Mouse (Mus musculus): ENCODE data around the gene Nuf2. TPM values are rescaled to one million over a fixed set of nuclear protein-coding genes. Genes with fewer than 3 reads are reported as not detected.

Nuf2 gene
- 33.1 and 54.0 TPM in 2 replicates for polyA plus RNA-seq (2011; ENCODE audit: insufficient read length, low read depth, missing spikeins)

DNA sequence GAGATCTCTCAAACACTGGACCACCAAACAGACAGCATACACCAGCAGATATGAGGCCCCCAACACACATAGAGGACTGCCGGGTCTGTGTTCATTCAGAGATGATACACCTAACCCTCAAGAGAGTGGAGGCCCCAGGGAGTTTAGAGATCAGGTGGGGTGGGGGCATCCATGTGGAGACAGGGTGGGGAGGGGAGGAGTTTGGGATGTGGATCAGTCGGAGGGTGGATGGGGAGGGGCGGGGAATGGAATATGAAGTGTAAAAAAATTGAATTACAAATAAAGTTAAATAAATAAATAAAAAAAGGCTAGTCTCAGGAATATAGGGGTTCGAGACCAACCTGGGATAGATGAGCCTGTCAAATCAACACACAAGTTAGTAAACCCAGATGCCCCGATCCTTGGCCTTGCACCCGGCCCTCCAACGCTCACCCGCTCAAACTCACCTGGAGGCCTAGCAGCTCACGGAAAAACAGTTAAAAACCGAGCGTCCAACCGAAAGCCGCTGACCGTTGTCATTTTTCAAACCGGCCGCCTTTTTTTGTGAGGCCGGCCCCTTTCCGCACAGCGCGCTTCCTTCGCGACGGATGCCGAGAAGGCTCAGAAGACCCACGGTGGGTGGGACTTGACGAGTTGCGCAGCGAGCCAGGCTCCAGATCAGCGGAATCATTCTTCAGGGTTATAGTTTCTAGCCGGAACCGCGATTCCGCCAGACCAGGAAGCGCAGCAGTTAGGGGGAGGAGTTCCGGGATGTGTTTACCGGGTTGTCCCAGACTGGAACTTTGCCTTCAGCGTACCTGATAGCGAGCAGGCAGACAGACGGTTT is at the start of gene Nuf2:
TSS of gene Nuf2 (minus strand) at position 589 of the 826 bp plus-strand sequence.
- Histone ChIP-seq H3K4me1 (ENCODE audit: control insufficient read depth, insufficient read depth, low read length) (peaks cover 12% of the 10 kb centered on the region; the same call in 1 of the 2 replicates), H3K27ac (ENCODE audit: insufficient read depth, low read length) (peak within 1 kb of the TSS; percentile 38; the same call in 1 of the 2 replicates), H3K4me3 (ENCODE audit: insufficient read depth, low read length) (peak within 1 kb of the TSS; percentile 70)
- TF ChIP-seq POLR2A (IDR thresholded peaks at IDR 0.05; ENCODE audit: low read depth, low read length), result peak; percentile 92
- TF ChIP-seq CTCF (IDR thresholded peaks at IDR 0.05; ENCODE audit: borderline replicate concordance, insufficient read depth, low read length), result no peak

DNA sequence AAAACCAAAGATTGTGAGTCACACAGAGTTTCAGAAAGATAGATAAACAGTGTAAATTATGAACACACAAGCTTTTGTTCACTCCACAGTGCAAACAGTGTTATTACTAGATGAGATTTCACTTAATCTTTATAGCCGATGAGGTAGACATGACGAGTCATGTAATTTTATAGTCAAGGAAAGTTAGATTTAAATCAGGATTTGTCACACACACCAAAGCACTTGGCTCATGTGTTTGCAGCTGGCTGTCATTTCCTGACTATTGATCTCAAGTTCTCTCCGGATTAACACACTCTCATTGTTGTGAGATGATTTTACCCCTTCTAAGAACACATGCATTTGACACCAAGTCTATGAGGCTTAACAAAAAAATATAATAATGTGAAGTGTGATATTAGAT is 48.3 kb upstream of the Nuf2 start:
- Histone ChIP-seq H3K4me3 (ENCODE audit: insufficient read depth, low read length) (no peak overlapping the region), H3K27ac (ENCODE audit: insufficient read depth, low read length) (no peak overlapping the region), H3K4me1 (ENCODE audit: control insufficient read depth, insufficient read depth, low read length) (no peaks in the 10 kb centered on the region)
- TF ChIP-seq CTCF (IDR thresholded peaks at IDR 0.05; ENCODE audit: borderline replicate concordance, insufficient read depth, low read length), result no peak
- TF ChIP-seq POLR2A (IDR thresholded peaks at IDR 0.05; ENCODE audit: low read depth, low read length), result no peak

DNA sequence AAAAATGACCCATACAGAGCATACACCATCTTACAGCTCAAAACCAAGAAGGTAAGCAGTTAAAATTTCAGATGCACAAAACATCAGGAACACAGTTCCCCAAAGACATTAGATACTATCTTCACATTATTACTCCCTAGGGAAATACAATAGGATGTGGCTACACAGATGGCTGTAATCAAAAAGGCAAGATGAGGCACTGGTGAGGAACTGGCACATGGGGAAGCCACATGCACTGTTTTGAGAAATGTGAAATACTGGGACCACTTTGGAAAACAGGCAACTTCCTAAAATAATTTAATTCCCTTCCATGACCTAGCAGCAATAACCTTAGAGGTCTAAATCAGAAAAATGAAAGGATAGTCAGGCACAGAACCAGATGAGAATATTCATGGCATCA is 42.9 kb upstream of the Nuf2 start:
- Histone ChIP-seq H3K4me1 (ENCODE audit: control insufficient read depth, insufficient read depth, low read length) (no peaks in the 10 kb centered on the region), H3K27ac (ENCODE audit: insufficient read depth, low read length) (no peak overlapping the region), H3K4me3 (ENCODE audit: insufficient read depth, low read length) (no peak overlapping the region)
- TF ChIP-seq CTCF (IDR thresholded peaks at IDR 0.05; ENCODE audit: borderline replicate concordance, insufficient read depth, low read length), result no peak
- no peak for TF ChIP-seq POLR2A (IDR thresholded peaks at IDR 0.05; ENCODE audit: low read depth, low read length)

DNA sequence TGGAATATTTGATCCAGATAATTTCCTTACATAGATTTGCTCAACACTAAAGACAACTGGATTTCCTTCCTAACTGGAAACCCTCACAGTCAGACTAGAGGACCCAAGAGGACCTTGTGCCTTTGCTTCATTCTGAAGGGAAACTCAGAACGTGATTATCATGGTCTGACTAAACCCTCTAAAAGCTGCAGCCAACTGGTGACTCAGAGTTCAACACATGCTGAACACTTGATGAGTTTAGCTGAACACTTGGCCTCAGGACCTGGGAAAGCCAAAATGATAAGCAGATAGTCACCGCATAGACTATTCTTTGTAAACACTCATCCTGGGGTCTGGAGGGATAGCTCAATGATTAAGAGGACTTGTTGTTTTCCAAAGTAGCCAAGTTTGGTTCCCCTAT is 24.4 kb upstream of the Nuf2 start:
- Histone ChIP-seq H3K4me3 (ENCODE audit: insufficient read depth, low read length) (no peak overlapping the region), H3K4me1 (ENCODE audit: control insufficient read depth, insufficient read depth, low read length) (peaks cover 5% of the 10 kb centered on the region; the same call in 1 of the 2 replicates), H3K27ac (ENCODE audit: insufficient read depth, low read length) (no peak overlapping the region)
- TF ChIP-seq POLR2A (IDR thresholded peaks at IDR 0.05; ENCODE audit: low read depth, low read length) (no peak), CTCF (IDR thresholded peaks at IDR 0.05; ENCODE audit: borderline replicate concordance, insufficient read depth, low read length) (no peak)

DNA sequence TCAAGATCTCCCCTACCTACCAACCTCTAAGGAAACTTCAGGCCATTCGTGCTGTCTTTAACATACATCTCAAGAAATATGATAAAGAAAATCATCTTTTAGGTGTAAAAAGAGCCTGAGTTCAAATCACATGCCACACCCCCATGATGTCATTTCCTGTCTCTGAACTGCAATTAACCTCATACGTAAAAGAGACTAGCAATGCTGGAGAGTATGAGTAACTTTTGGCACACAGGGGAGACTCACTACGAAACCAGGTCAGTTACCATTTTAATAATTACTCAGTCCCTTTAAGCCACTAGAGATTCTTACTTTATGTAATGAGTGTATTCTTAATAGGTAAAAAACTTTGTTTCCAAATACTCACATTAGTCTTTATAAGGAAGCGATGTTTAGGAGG is 23.8 kb upstream of the Nuf2 start:
- TF ChIP-seq POLR2A (IDR thresholded peaks at IDR 0.05; ENCODE audit: low read depth, low read length), result no peak
- no peak for TF ChIP-seq CTCF (IDR thresholded peaks at IDR 0.05; ENCODE audit: borderline replicate concordance, insufficient read depth, low read length)
- Histone ChIP-seq H3K4me1 (ENCODE audit: control insufficient read depth, insufficient read depth, low read length) (peaks cover 5% of the 10 kb centered on the region; the same call in 1 of the 2 replicates), H3K4me3 (ENCODE audit: insufficient read depth, low read length) (no peak overlapping the region), H3K27ac (ENCODE audit: insufficient read depth, low read length) (peak overlapping the region; percentile 50; the same call in 1 of the 2 replicates)

DNA sequence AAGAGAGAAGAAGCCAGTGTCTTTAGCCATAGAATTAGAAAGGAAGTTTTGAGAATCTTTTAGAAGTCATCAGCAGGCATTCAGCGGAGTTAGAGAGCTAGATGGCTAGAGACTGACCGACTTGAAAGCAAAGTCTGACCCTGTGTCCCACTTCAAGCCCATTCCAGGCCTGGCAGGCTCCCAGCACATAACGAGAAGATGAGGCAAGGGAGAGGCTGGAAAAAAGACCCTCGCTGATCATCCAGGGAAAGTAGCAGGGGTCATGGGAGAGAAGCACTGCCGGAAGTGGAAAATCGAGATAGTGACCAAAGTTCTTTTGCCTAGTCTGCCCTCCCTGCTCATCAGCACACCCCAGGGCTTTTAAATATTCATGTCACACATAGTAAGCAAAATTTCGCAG is 22.2 kb upstream of the Nuf2 start:
- no peak for TF ChIP-seq CTCF (IDR thresholded peaks at IDR 0.05; ENCODE audit: borderline replicate concordance, insufficient read depth, low read length)
- Histone ChIP-seq H3K27ac (ENCODE audit: insufficient read depth, low read length) (no peak overlapping the region), H3K4me3 (ENCODE audit: insufficient read depth, low read length) (no peak overlapping the region), H3K4me1 (ENCODE audit: control insufficient read depth, insufficient read depth, low read length) (peaks cover 5% of the 10 kb centered on the region; the same call in 1 of the 2 replicates)

DNA sequence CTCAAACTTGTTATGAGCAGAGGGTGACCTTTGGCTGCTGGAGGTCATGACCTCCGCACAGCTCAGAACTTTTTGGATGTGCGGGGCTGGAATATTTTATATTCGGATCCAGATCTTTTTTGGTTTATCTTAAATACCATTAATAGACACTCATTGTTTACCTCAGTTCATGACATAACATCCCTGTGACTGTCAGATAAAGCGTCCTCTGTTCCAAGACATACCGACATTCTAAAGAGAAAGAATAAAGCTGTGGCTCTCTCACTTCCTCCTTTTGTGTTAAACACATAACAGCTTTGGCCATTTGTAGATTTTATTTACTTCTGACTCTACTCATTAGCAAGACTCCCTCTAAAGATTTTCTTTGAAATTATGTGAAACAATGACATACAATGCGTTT is 9.2 kb upstream of the Nuf2 start:
- no peak overlapping the region for H3K4me3 ChIP-seq (ENCODE audit: insufficient read depth, low read length)
- TF ChIP-seq POLR2A (IDR thresholded peaks at IDR 0.05; ENCODE audit: low read depth, low read length) (no peak), CTCF (IDR thresholded peaks at IDR 0.05; ENCODE audit: borderline replicate concordance, insufficient read depth, low read length) (no peak)
- no peaks in the 10 kb centered on the region for H3K4me1 ChIP-seq (ENCODE audit: control insufficient read depth, insufficient read depth, low read length)
- no peak overlapping the region for H3K27ac ChIP-seq (ENCODE audit: insufficient read depth, low read length)

DNA sequence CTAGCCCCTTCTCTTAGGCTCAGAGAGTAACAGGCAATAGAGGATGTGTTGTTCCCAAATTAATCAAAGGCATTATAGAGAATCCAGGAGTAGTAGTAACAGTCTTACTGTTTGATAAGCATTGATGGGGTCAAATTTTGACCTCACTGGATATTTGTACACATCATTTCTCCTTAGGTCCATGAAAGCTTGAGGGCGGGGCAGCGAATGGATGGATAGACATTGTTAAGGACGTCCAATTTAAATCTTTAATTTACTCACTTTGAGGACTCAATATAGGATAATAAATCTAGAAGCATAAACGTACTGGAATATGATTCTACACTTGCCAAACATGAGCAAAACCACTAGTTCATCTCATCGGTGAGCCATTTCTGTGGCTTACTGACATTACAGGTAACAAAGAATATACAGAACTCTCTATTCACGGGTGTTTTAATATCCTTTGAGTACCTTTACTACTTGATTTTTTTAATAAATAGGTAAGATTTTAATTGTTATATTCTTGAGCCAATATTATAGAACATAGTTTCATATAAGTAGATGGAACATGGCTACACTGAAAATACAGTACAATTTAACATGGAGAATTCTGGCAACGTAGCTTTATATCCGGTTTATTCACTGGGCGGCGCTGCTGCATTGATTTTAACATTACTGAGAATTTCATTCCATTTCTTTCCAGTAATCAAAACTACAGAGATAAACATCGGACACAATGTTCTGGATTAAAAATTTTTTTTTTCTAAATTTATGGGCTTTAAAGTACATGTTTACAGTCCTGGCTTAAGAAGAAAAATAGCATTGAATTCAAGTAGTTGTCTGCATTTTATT is 655 bp upstream of the Nuf2 start:
- TF ChIP-seq CTCF (IDR thresholded peaks at IDR 0.05; ENCODE audit: borderline replicate concordance, insufficient read depth, low read length) (no peak), POLR2A (IDR thresholded peaks at IDR 0.05; ENCODE audit: low read depth, low read length) (no peak)
- Histone ChIP-seq H3K27ac (ENCODE audit: insufficient read depth, low read length) (peak overlapping the region; percentile 38; the same call in 1 of the 2 replicates), H3K4me1 (ENCODE audit: control insufficient read depth, insufficient read depth, low read length) (peaks cover 5% of the 10 kb centered on the region; the same call in 1 of the 2 replicates), H3K4me3 (ENCODE audit: insufficient read depth, low read length) (peak overlapping the region; percentile 51)

DNA sequence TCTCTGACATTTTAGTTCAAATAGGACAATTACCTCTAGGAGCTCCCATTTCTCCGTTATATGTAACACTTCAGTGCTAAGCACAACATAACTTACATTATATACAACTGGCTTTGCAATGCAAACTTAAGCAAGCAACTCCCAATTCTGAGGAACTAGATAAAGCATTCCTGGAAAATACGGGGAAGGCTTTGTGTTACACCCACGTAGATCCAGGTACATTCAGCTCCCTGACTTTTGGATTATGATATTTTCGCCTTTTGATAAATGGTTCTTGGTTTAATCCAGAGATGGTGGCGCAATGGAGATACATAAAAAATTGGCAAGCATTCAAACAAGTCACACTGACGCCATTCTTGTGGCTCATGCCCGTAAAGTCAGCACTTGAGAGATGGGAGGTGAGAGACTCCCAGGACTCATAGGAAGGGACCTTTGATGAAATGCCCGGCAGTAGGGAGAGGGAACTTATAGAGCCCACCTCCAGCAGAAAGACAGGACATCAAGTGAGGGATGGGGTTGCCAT is 1.2 kb downstream of the Nuf2 start:
- Histone ChIP-seq H3K4me1 (ENCODE audit: control insufficient read depth, insufficient read depth, low read length) (peaks cover 12% of the 10 kb centered on the region; the same call in 1 of the 2 replicates), H3K27ac (ENCODE audit: insufficient read depth, low read length) (no peak overlapping the region), H3K4me3 (ENCODE audit: insufficient read depth, low read length) (peak overlapping the region; percentile 70)
- TF ChIP-seq CTCF (IDR thresholded peaks at IDR 0.05; ENCODE audit: borderline replicate concordance, insufficient read depth, low read length) (no peak), POLR2A (IDR thresholded peaks at IDR 0.05; ENCODE audit: low read depth, low read length) (no peak)

All from embryonic fibroblast, embryonic 13.5 days (primary cell).